Mouse (Mus musculus) stomach, postnatal 0 days (tissue): Measurements from ENCODE around the gene Ces1a.

Source experiments
- CTCF ChIP-seq: IDR thresholded peaks from 2 replicates; pipeline ENCODE4 v1.5.1; 2016; ENCODE audit warnings: antibody characterized with exemption, low read depth, mild to moderate bottlenecking, moderate library complexity
- EP300 ChIP-seq: optimal IDR thresholded peaks from 2 replicates; pipeline ENCODE3; 2016; ENCODE audit warnings: antibody characterized with exemption

GRCm38 (mm10) chr8:93038831-93039230, 9.2 kb downstream of the Ces1a start:
- TF ChIP-seq EP300 (no peak), CTCF (no peak)
